Mouse (Mus musculus): Measurements from ENCODE around the gene Ak5.

DNA sequence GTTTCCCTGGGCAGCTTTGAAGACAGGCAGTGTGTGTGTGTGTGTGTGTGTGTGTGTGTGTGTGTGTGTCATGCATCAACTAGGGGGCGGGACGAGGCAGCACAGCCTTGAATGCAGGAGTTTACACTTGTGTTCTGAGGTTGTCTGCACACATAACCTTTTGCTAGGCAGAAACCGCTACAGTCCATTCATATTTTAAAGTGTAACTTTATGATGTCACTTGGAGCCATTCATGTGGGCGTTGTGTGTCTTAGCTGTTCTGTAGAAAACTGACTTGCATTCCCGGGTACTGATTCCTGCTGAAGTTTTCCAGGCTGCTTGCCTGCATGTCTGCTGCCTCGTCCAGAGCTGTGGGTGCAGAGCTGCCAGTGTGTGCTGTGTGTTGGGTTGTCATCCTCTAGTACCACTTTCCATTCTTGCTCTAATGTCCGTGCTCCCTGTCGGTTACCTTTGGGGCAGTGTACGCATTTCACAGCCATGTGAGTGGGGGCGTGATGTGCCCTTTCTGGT is 206.1 kb downstream of the Ak5 start:
- peak; percentile 1; the same call in 1 of the 2 replicates for TF ChIP-seq POLR2AphosphoS2 (IDR thresholded peaks at IDR 0.05; ENCODE audit: low read depth, low read length)
- TF ChIP-seq NELFE (IDR thresholded peaks at IDR 0.05; ENCODE audit: low read depth, low read length) = no peak
- TF ChIP-seq UBTF (IDR thresholded peaks at IDR 0.05; ENCODE audit: low read depth, low read length) = no peak

Measured in CH12.LX (cell line).